Mouse (Mus musculus) olfactory bulb, adult 2 months (tissue): Measurements from ENCODE around the gene Myog.

ENCODE experiments used
- CTCF ChIP-seq: fragments of 200-500 bp; IDR thresholded peaks from 2 replicates; pipeline ENCODE4 v1.5.1; 2012; ENCODE audit warnings: low read depth, mild to moderate bottlenecking, low read length, moderate library complexity; ENCODE audit not compliant: insufficient read depth
- POLR2A ChIP-seq: fragments of 200-500 bp; IDR thresholded peaks from 2 replicates; pipeline ENCODE4 v1.6.1; 2012; ENCODE audit warnings: mild to moderate bottlenecking, low read depth, low read length, moderate library complexity; ENCODE audit not compliant: insufficient read depth

- TF ChIP-seq CTCF = no peak
- no peak for TF ChIP-seq POLR2A
Measured at GRCm38 (mm10) chr1:134246590-134246989, 43.2 kb upstream of the Myog start.
